Mouse (Mus musculus) heart, postnatal 0 days (tissue): Measurements from ENCODE around the gene Lmbr1.

ENCODE experiments used
- CTCF ChIP-seq: IDR thresholded peaks from 2 replicates; pipeline ENCODE4 v1.5.1; 2016; ENCODE audit warnings: antibody characterized with exemption, control low read depth, low read depth
- EP300 ChIP-seq: IDR thresholded peaks from 2 replicates; pipeline ENCODE4 v1.6.1; 2016; ENCODE audit warnings: antibody characterized with exemption, low read depth

DNA sequence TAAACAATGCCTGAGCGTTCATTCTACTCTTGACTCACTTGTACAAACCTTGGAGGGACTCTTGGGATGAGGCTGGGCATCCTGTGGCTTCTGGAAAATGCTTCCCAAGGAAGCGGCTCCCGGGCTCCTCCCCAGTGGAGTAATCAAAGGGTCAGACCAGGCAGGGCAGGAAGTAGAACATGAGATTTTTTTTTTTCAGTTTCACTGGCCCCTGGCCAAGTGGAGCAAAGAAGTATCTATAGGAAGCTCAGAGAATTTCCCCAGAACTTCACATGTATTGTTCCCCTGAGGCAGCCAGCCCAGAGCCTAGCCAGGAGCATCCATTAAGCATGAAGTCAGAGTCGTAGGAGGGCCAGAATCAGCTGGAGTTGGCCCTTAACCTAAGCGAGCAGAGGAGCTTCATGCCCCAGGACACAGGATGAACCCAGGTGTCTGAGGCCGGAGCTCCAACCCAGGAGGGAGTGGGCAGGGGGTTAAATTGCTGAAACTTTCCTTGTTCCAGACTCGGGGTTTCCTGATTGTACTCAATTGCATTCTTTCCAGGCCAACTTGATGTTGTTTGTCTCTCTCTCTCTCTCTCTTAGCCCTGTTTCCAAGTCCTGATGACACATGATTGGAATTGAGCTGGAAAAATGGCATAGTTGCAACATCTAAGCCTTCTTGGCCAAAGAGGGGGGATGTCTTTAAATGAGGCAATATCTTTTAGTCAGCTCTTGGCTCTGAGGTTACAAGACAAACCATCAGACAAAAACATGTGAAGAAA lies 10.2 kb upstream of the Lmbr1 start:
- TF ChIP-seq CTCF: no peak
- TF ChIP-seq EP300: peak; percentile 87; the same call in 1 of the 2 replicates
